Mouse (Mus musculus) CH12.LX (cell line): ENCODE data around the gene Msi2. TPM values are rescaled to one million over a fixed set of nuclear protein-coding genes. Genes with fewer than 3 reads are reported as not detected.

Experiments
- DNase-seq: peaks from one replicate; pipeline ENCODE4 v3.0.0-alpha.2; 2013; ENCODE audit errors: extremely low read depth
- H3K27ac ChIP-seq: 2 replicates; pipeline ENCODE4 v1.5.1; 2012; ENCODE audit warnings: low read depth, mild to moderate bottlenecking, control low read depth, moderate library complexity; ENCODE audit not compliant: insufficient read depth
- H3K27me3 ChIP-seq: replicated peaks from 2 replicates; pipeline ENCODE3; 2012; ENCODE audit warnings: inconsistent platforms
- H3K36me3 ChIP-seq, 2 experiments: replicated peaks in 1 of 2; 2 replicates each; pipeline versions ENCODE3 to v1.6.1; 2012; ENCODE audit warnings: inconsistent platforms in 1 of 2, low read length in 1 of 2, mild to moderate bottlenecking in 1 of 2, mixed read lengths in 1 of 2, moderate library complexity in 1 of 2; ENCODE audit not compliant: control insufficient read depth in 1 of 2, insufficient read depth in 1 of 2
- H3K4me1 ChIP-seq, 2 experiments: 2 replicates each; pipeline ENCODE4 v1.6.1; 2012; ENCODE audit warnings: inconsistent platforms in 1 of 2, moderate library complexity in 1 of 2; ENCODE audit not compliant: insufficient read depth in 2 of 2, control insufficient read depth in 1 of 2
- H3K4me2 ChIP-seq: 2 replicates; pipeline ENCODE4 v1.6.1; 2012; ENCODE audit warnings: low read depth, mild to moderate bottlenecking, control low read depth; ENCODE audit not compliant: poor library complexity, insufficient read depth, severe bottlenecking
- H3K4me3 ChIP-seq, 3 experiments: fragments of 150-350 bp in 1 of 3; sonication (generic) in 1 of 3; replicated peaks in 1 of 3; 2 replicates each; pipeline versions ENCODE3 to v1.5.1; 2011 to 2012; ENCODE audit warnings: low read depth in 2 of 3, low read length in 2 of 3, mild to moderate bottlenecking in 2 of 3, moderate library complexity in 2 of 3, control low read depth in 1 of 3, improper control_type of control experiment in 1 of 3, inconsistent platforms in 1 of 3, mixed read lengths in 1 of 3; ENCODE audit not compliant: poor library complexity in 1 of 3
- H3K79me2 ChIP-seq: replicated peaks from 2 replicates; pipeline ENCODE4 v1.6.1; 2012; ENCODE audit warnings: mild to moderate bottlenecking, moderate library complexity; ENCODE audit not compliant: control insufficient read depth, poor library complexity, insufficient read depth, severe bottlenecking; ENCODE audit errors: extremely low read depth
- H3K9ac ChIP-seq: 2 replicates; pipeline ENCODE4 v1.6.1; 2012; ENCODE audit warnings: low read depth, mild to moderate bottlenecking, control low read depth, moderate library complexity; ENCODE audit not compliant: insufficient read depth
- H3K9me3 ChIP-seq: replicated peaks from 2 replicates; pipeline ENCODE3; 2012; ENCODE audit warnings: low read length, inconsistent platforms, mixed read lengths
- CHD1 ChIP-seq: IDR thresholded peaks from 2 replicates; pipeline ENCODE4 v1.6.1; 2012; ENCODE audit warnings: low read depth, low read length, improper control_type of control experiment, inconsistent platforms
- CTCF ChIP-seq, 2 experiments: IDR thresholded peaks in 1 of 2; conservative IDR thresholded peaks in 1 of 2; 2 replicates each; pipeline ENCODE4 v1.5.1; 2011 to 2012; ENCODE audit warnings: low read depth in 2 of 2, low read length in 2 of 2, improper control_type of control experiment in 1 of 2, inconsistent platforms in 1 of 2, mild to moderate bottlenecking in 1 of 2, moderate library complexity in 1 of 2
- E2F4 ChIP-seq: IDR thresholded peaks from 2 replicates; pipeline ENCODE4 v1.6.1; 2011; ENCODE audit warnings: low read depth, low read length, improper control_type of control experiment; ENCODE audit not compliant: insufficient replicate concordance
- ELF1 ChIP-seq: IDR thresholded peaks from 2 replicates; pipeline ENCODE4 v1.6.1; 2014; ENCODE audit warnings: low read depth, mild to moderate bottlenecking, inconsistent platforms, low read length, improper control_type of control experiment
- EP300 ChIP-seq: IDR thresholded peaks from 2 replicates; pipeline ENCODE4 v1.6.1; 2011; ENCODE audit warnings: low read length, improper control_type of control experiment
- GABPA ChIP-seq: IDR thresholded peaks from 2 replicates; pipeline ENCODE4 v1.6.1; 2012; ENCODE audit warnings: low read depth, low read length, improper control_type of control experiment, inconsistent platforms; ENCODE audit not compliant: insufficient replicate concordance
- HCFC1 ChIP-seq: IDR thresholded peaks from 2 replicates; pipeline ENCODE4 v1.6.1; 2012; ENCODE audit warnings: low read depth, mild to moderate bottlenecking, inconsistent platforms, low read length, improper control_type of control experiment
- MAFK ChIP-seq: IDR thresholded peaks from 2 replicates; pipeline ENCODE4 v1.6.1; 2011; ENCODE audit warnings: low read length, improper control_type of control experiment; ENCODE audit not compliant: insufficient replicate concordance
- MAX ChIP-seq: IDR thresholded peaks from 2 replicates; pipeline ENCODE4 v1.6.1; 2011; ENCODE audit warnings: low read length, improper control_type of control experiment
- MEF2A ChIP-seq: IDR thresholded peaks from 2 replicates; pipeline ENCODE4 v1.6.1; 2014; ENCODE audit warnings: low read depth, mild to moderate bottlenecking, inconsistent platforms, low read length, improper control_type of control experiment, borderline replicate concordance
- MXI1 ChIP-seq: IDR thresholded peaks from 2 replicates; pipeline ENCODE4 v1.6.1; 2011; ENCODE audit warnings: mild to moderate bottlenecking, low read depth, low read length, improper control_type of control experiment
- MYC ChIP-seq: IDR thresholded peaks from 2 replicates; pipeline ENCODE4 v1.6.1; 2011; ENCODE audit warnings: low read depth, mild to moderate bottlenecking, improper control_type of control experiment, low read length
- NRF1 ChIP-seq: IDR thresholded peaks from 2 replicates; pipeline ENCODE4 v1.6.1; 2014; ENCODE audit warnings: low read depth, mild to moderate bottlenecking, inconsistent platforms, low read length, improper control_type of control experiment, moderate library complexity
- POLR2A ChIP-seq: IDR thresholded peaks from 2 replicates; pipeline ENCODE4 v1.6.1; 2011; ENCODE audit warnings: low read depth, mild to moderate bottlenecking, improper control_type of control experiment, low read length
- POLR2AphosphoS2 ChIP-seq: IDR thresholded peaks from 2 replicates; pipeline ENCODE4 v1.6.1; 2011; ENCODE audit warnings: low read depth, low read length, improper control_type of control experiment
- RAD21 ChIP-seq: IDR thresholded peaks from 2 replicates; pipeline ENCODE4 v1.6.1; 2011; ENCODE audit warnings: low read depth, mild to moderate bottlenecking, low read length, improper control_type of control experiment, moderate library complexity
- SIN3A ChIP-seq: IDR thresholded peaks from 2 replicates; pipeline ENCODE4 v1.6.1; 2012; ENCODE audit warnings: low read length, improper control_type of control experiment, inconsistent platforms
- TCF12 ChIP-seq: IDR thresholded peaks from 2 replicates; pipeline ENCODE4 v1.6.1; 2014; ENCODE audit warnings: low read depth, mild to moderate bottlenecking, inconsistent platforms, low read length, improper control_type of control experiment
- USF1 ChIP-seq: IDR thresholded peaks from 2 replicates; pipeline ENCODE4 v1.6.1; 2014; ENCODE audit warnings: low read depth, mild to moderate bottlenecking, inconsistent platforms, low read length, improper control_type of control experiment
- ZKSCAN1 ChIP-seq: IDR thresholded peaks from 2 replicates; pipeline ENCODE4 v1.6.1; 2012; ENCODE audit warnings: low read depth, inconsistent platforms, low read length, improper control_type of control experiment, borderline replicate concordance
- ZNF384 ChIP-seq: IDR thresholded peaks from 2 replicates; pipeline ENCODE4 v1.6.1; 2012; ENCODE audit warnings: low read depth, low read length, improper control_type of control experiment, inconsistent platforms
- dilution Hi-C: fragments of 300-500 bp; cut with MboI; formaldehyde crosslinking; loops from 2 replicates; pipeline ENCODE4 v1.14.3; 2020; ENCODE audit warnings: low sequenced_read_pairs; ENCODE audit not compliant: extremely low pct_unique_long_range_greater_than_20kb, extremely low pct_ligation_motif_present
- in situ Hi-C: fragments of 300-500 bp; cut with MboI; formaldehyde crosslinking; loops from 3 replicates; pipeline ENCODE4 v1.14.3; 2019; ENCODE audit warnings: low sequenced_read_pairs, low pct_ligation_motif_present, low pct_unique_long_range_greater_than_20kb, mixed read lengths
- polyA plus RNA-seq: library from polyadenylated mRNA; unstranded; fragments of >175 nt; gene quantifications from 2 replicates; pipeline ENCODE4 v1.2.1, GENCODE M21; 2012; ENCODE audit warnings: low read depth; ENCODE audit not compliant: insufficient read length
- total RNA-seq, 2 experiments: library from RNA; depleted of rRNA; stranded (reverse); fragments of 300-350 nt in 1 of 2; fragments of >200 nt in 1 of 2; gene quantifications; 2 replicates each; pipeline ENCODE4 v1.2.3; 2012 to 2014

The Msi2 gene
- total and polyA plus RNA-seq, 3 experiments, result 40.3 to 73.1 (median 52.6) TPM

- TF ChIP-seq POLR2A (no peak), ZKSCAN1 (no peak), ZNF384 (no peak), CTCF (conservative IDR thresholded peaks at IDR 0.05 in 1 of 2, IDR thresholded peaks at IDR 0.05 in 1 of 2; ENCODE audit: low read depth in 2 of 2, low read length in 2 of 2) (no peak), MYC (no peak), EP300 (no peak), CHD1 (no peak), HCFC1 (no peak), NRF1 (no peak), E2F4 (no peak), MXI1 (no peak), MEF2A (no peak), MAX (no peak), POLR2AphosphoS2 (no peak), USF1 (no peak), TCF12 (no peak), ELF1 (no peak), RAD21 (no peak), GABPA (no peak), SIN3A (no peak)
- DNase-seq, result no peak
- H3K36me3 ChIP-seq, result peaks cover 6 to 65% of the 10 kb centered on the region in 2 experiments
- no peaks in the 10 kb centered on the region for H3K27me3 ChIP-seq
- H3K27ac ChIP-seq, result no peak overlapping the region
- dilution Hi-C loops (no loop called here), in situ Hi-C loops (no loop called here)
- peaks cover 7 to 58% of the 10 kb centered on the region in 2 experiments; a peak in 3 of 4 replicates for H3K4me1 ChIP-seq
- no peaks in the 10 kb centered on the region for H3K9me3 ChIP-seq
- H3K4me2 ChIP-seq, result no peak overlapping the region
- no peak overlapping the region for H3K9ac ChIP-seq
- H3K79me2 ChIP-seq, result no peaks in the 10 kb centered on the region
- no peak overlapping the region for H3K4me3 ChIP-seq
Observed at GRCm38 (mm10) chr11:88509464-88509863, 208.8 kb downstream of the Msi2 start.

- Histone ChIP-seq H3K27me3 (no peaks in the 10 kb centered on the region), H3K9ac (no peak overlapping the region), H3K4me3 (no peak overlapping the region), H3K4me2 (no peak overlapping the region), H3K36me3 (peaks cover 6 to 61% of the 10 kb centered on the region in 2 experiments), H3K79me2 (no peaks in the 10 kb centered on the region), H3K9me3 (no peaks in the 10 kb centered on the region), H3K27ac (no peak overlapping the region), H3K4me1 (peaks cover 7 to 45% of the 10 kb centered on the region in 2 experiments; a peak in 3 of 4 replicates)
- dilution Hi-C loops, result no loop called here
- in situ Hi-C loops, result no loop called here
- DNase-seq, result no peak
- no peak for TF ChIP-seq SIN3A
- no peak for TF ChIP-seq CHD1
- TF ChIP-seq HCFC1, result no peak
- TF ChIP-seq RAD21, result no peak
- TF ChIP-seq MXI1, result no peak
- TF ChIP-seq MAFK, result no peak
- TF ChIP-seq, all 38 proteins: peak for 0
Observed at GRCm38 (mm10) chr11:88508133-88508532, 210.2 kb downstream of the Msi2 start.
